Mouse (Mus musculus): ENCODE results near the gene C3. TPM values are rescaled to one million over a fixed set of nuclear protein-coding genes. Genes with fewer than 3 reads are reported as not detected.

Gene C3
- total RNA-seq, 1 experiment = 0.22 TPM

DNA sequence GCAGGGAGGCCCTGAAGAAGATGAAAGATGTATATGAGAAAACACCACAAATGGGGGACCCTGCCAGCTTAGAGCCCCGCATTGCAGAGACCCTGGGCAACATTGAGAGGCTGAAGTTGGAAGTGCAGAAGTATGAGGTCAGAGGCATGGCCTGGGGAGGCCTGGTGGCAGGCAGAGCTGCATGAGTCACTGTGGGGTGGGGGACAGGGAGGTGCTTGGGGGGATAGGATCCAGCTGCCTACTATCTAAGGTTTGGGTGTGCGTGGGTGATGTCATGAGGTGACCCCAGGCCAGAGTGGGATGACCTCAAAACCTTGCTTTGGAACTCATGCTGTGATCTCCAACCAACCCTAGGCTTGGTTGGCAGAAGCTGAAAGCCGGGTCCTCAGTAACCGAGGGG is 33.4 kb upstream of the C3 start:
- no peak for TF ChIP-seq ZNF384 (IDR thresholded peaks at IDR 0.05; ENCODE audit: low read depth, low read length)
- no peak for TF ChIP-seq HCFC1 (IDR thresholded peaks at IDR 0.05; ENCODE audit: borderline replicate concordance, insufficient read depth, low read length)
- no peak for TF ChIP-seq CHD2 (IDR thresholded peaks at IDR 0.05; ENCODE audit: low read depth, low read length)
- no peak for TF ChIP-seq ZC3H11A (IDR thresholded peaks at IDR 0.05; ENCODE audit: borderline replicate concordance, low read depth, low read length)
- no peak overlapping the region for H3K27ac ChIP-seq (ENCODE audit: insufficient read depth, low read depth, low read length, poor library complexity, severe bottlenecking)
- H3K36me3 ChIP-seq (ENCODE audit: control insufficient read depth, insufficient read depth, low read length, poor library complexity, severe bottlenecking) = peaks cover 53% of the 10 kb centered on the region
- H3K9ac ChIP-seq (ENCODE audit: insufficient read depth, low read depth, low read length, poor library complexity, severe bottlenecking) = no peak overlapping the region
- H3K4me1 ChIP-seq (ENCODE audit: control insufficient read depth in 2 of 2, insufficient read depth in 2 of 2, low read length in 2 of 2, poor library complexity in 1 of 2) = peaks cover 0 to 21% of the 10 kb centered on the region in 2 experiments; a peak in 3 of 4 replicates
- DNase-seq (ENCODE audit: low read depth, low spot score) = no peak
- in situ Hi-C loops (cut with MboI; ENCODE audit: low sequenced_read_pairs in 2 of 2, unreplicated experiment in 2 of 2) = no loop called here
- H3K4me3 ChIP-seq (ENCODE audit: insufficient read depth in 1 of 2, low read depth in 1 of 2, low read length in 2 of 2, poor library complexity in 1 of 2, severe bottlenecking in 1 of 2) = no peak overlapping the region
- H3K9me3 ChIP-seq (ENCODE audit: control insufficient read depth, insufficient read depth, low read depth, low read length) = no peaks in the 10 kb centered on the region

- Histone ChIP-seq H3K9me3 (ENCODE audit: control insufficient read depth, insufficient read depth, low read depth, low read length) (no peaks in the 10 kb centered on the region), H3K4me3 (ENCODE audit: insufficient read depth in 1 of 2, low read depth in 1 of 2, low read length in 2 of 2, poor library complexity in 1 of 2, severe bottlenecking in 1 of 2) (no peak overlapping the region), H3K27ac (ENCODE audit: insufficient read depth, low read depth, low read length, poor library complexity, severe bottlenecking) (no peak overlapping the region), H3K4me1 (ENCODE audit: control insufficient read depth in 2 of 2, insufficient read depth in 2 of 2, low read length in 2 of 2, poor library complexity in 1 of 2) (peaks cover 0 to 16% of the 10 kb centered on the region in 2 experiments; a peak in 3 of 4 replicates), H3K9ac (ENCODE audit: insufficient read depth, low read depth, low read length, poor library complexity, severe bottlenecking) (no peak overlapping the region), H3K36me3 (ENCODE audit: control insufficient read depth, insufficient read depth, low read length, poor library complexity, severe bottlenecking) (peaks cover 58% of the 10 kb centered on the region)
- in situ Hi-C loops (cut with MboI; ENCODE audit: low sequenced_read_pairs in 2 of 2, unreplicated experiment in 2 of 2) = no loop called here
- TF ChIP-seq CHD2 (IDR thresholded peaks at IDR 0.05; ENCODE audit: low read depth, low read length) (no peak), MAFK (IDR thresholded peaks at IDR 0.05; ENCODE audit: insufficient read depth, low read depth, low read length) (no peak), HCFC1 (IDR thresholded peaks at IDR 0.05; ENCODE audit: borderline replicate concordance, insufficient read depth, low read length) (no peak), ZNF384 (IDR thresholded peaks at IDR 0.05; ENCODE audit: low read depth, low read length) (no peak), ZC3H11A (IDR thresholded peaks at IDR 0.05; ENCODE audit: borderline replicate concordance, low read depth, low read length) (no peak)
- no peak for DNase-seq (ENCODE audit: low read depth, low spot score)
These were observed 32.4 kb upstream of the C3 start for GRCm38 (mm10) chr17:57260351-57260750.

- in situ Hi-C loops (cut with MboI; ENCODE audit: low sequenced_read_pairs in 2 of 2, unreplicated experiment in 2 of 2) = no loop called here
- no peak overlapping the region for H3K9ac ChIP-seq (ENCODE audit: insufficient read depth, low read depth, low read length, poor library complexity, severe bottlenecking)
- H3K9me3 ChIP-seq (ENCODE audit: control insufficient read depth, insufficient read depth, low read depth, low read length) = no peaks in the 10 kb centered on the region
- peaks cover 0 to 11% of the 10 kb centered on the region in 2 experiments; a peak in 3 of 4 replicates for H3K4me1 ChIP-seq (ENCODE audit: control insufficient read depth in 2 of 2, insufficient read depth in 2 of 2, low read length in 2 of 2, poor library complexity in 1 of 2)
- DNase-seq (ENCODE audit: low read depth, low spot score) = no peak
- peaks cover 64% of the 10 kb centered on the region for H3K36me3 ChIP-seq (ENCODE audit: control insufficient read depth, insufficient read depth, low read length, poor library complexity, severe bottlenecking)
- TF ChIP-seq MAFK (IDR thresholded peaks at IDR 0.05; ENCODE audit: insufficient read depth, low read depth, low read length) (no peak), ZNF384 (IDR thresholded peaks at IDR 0.05; ENCODE audit: low read depth, low read length) (no peak)
- no peak overlapping the region for H3K27ac ChIP-seq (ENCODE audit: insufficient read depth, low read depth, low read length, poor library complexity, severe bottlenecking)
- no peak overlapping the region for H3K4me3 ChIP-seq (ENCODE audit: insufficient read depth in 1 of 2, low read depth in 1 of 2, low read length in 2 of 2, poor library complexity in 1 of 2, severe bottlenecking in 1 of 2)
These were observed 31.8 kb upstream of the C3 start for GRCm38 (mm10) chr17:57259742-57260141.

DNA sequence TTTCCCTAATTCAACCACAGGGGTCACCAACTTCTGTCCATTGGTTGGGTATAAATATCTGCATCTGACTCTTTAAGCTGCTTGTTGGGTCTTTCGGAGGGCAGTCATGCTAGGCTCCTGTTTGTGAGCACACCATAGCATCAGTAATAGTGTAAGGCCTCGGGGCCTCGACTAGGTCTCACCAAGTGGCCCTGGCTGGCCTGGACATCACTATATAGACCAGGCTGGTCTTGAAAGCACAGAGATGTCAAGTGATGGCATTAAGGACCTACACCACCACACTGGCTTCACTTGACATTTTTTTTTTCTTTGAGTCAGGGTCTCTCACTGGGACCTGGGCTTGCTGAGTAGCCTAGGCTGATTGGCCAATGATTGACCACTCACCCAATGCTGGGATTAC is 30.3 kb upstream of the C3 start:
- DNase-seq (ENCODE audit: low read depth, low spot score) = no peak
- Histone ChIP-seq H3K36me3 (ENCODE audit: control insufficient read depth, insufficient read depth, low read length, poor library complexity, severe bottlenecking) (peaks cover 71% of the 10 kb centered on the region), H3K27ac (ENCODE audit: insufficient read depth, low read depth, low read length, poor library complexity, severe bottlenecking) (no peak overlapping the region), H3K4me3 (ENCODE audit: insufficient read depth in 1 of 2, low read depth in 1 of 2, low read length in 2 of 2, poor library complexity in 1 of 2, severe bottlenecking in 1 of 2) (no peak overlapping the region), H3K9ac (ENCODE audit: insufficient read depth, low read depth, low read length, poor library complexity, severe bottlenecking) (no peak overlapping the region), H3K9me3 (ENCODE audit: control insufficient read depth, insufficient read depth, low read depth, low read length) (no peaks in the 10 kb centered on the region), H3K4me1 (ENCODE audit: control insufficient read depth in 2 of 2, insufficient read depth in 2 of 2, low read length in 2 of 2, poor library complexity in 1 of 2) (peaks cover 0 to 3% of the 10 kb centered on the region in 2 experiments; a peak in 1 of 4 replicates)
- TF ChIP-seq ZNF384 (IDR thresholded peaks at IDR 0.05; ENCODE audit: low read depth, low read length) (no peak), ZC3H11A (IDR thresholded peaks at IDR 0.05; ENCODE audit: borderline replicate concordance, low read depth, low read length) (no peak), MAFK (IDR thresholded peaks at IDR 0.05; ENCODE audit: insufficient read depth, low read depth, low read length) (no peak), HCFC1 (IDR thresholded peaks at IDR 0.05; ENCODE audit: borderline replicate concordance, insufficient read depth, low read length) (no peak), CHD2 (IDR thresholded peaks at IDR 0.05; ENCODE audit: low read depth, low read length) (no peak)
- in situ Hi-C loops (cut with MboI; ENCODE audit: low sequenced_read_pairs in 2 of 2, unreplicated experiment in 2 of 2) = no loop called here

DNA sequence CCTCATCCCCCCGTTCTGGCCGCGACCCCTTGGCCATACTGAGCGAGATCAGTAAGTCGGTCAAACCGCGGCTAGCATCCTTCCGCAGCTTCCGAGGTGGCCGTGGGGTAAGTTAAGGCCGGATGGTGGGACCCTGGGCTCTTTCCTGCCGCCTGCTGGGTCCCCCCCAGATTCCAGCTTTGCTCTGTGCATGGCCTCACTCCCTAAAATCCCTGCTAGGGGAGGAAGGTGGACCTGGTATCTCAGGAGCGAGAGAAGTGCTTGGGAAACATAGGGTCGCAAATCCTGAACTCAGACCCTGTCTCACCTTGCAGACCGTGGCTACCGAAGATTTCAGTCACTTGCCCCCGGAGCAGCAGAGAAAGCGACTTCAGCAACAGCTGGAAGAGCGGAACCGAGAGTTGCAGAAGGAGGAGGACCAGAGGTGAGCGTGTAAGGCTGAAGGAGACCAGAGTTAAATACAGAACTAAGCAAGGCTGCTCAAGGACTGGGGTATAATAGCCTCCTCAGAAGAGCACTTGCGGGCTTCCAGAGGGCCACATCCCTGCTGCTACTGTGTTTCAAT is 29.1 kb upstream of the C3 start:
- H3K4me1 ChIP-seq (ENCODE audit: control insufficient read depth in 2 of 2, insufficient read depth in 2 of 2, low read length in 2 of 2, poor library complexity in 1 of 2) = peaks cover 0 to 3% of the 10 kb centered on the region in 2 experiments; a peak in 1 of 4 replicates
- no peak for TF ChIP-seq ZNF384 (IDR thresholded peaks at IDR 0.05; ENCODE audit: low read depth, low read length)
- TF ChIP-seq MAFK (IDR thresholded peaks at IDR 0.05; ENCODE audit: insufficient read depth, low read depth, low read length) = no peak
- no peak for TF ChIP-seq HCFC1 (IDR thresholded peaks at IDR 0.05; ENCODE audit: borderline replicate concordance, insufficient read depth, low read length)
- TF ChIP-seq ZC3H11A (IDR thresholded peaks at IDR 0.05; ENCODE audit: borderline replicate concordance, low read depth, low read length) = no peak
- TF ChIP-seq CHD2 (IDR thresholded peaks at IDR 0.05; ENCODE audit: low read depth, low read length) = no peak
- in situ Hi-C loops (cut with MboI; ENCODE audit: low sequenced_read_pairs in 2 of 2, unreplicated experiment in 2 of 2) = no loop called here
- H3K36me3 ChIP-seq (ENCODE audit: control insufficient read depth, insufficient read depth, low read length, poor library complexity, severe bottlenecking) = peaks cover 63% of the 10 kb centered on the region
- H3K27ac ChIP-seq (ENCODE audit: insufficient read depth, low read depth, low read length, poor library complexity, severe bottlenecking) = no peak overlapping the region
- no peaks in the 10 kb centered on the region for H3K9me3 ChIP-seq (ENCODE audit: control insufficient read depth, insufficient read depth, low read depth, low read length)
- no peak for DNase-seq (ENCODE audit: low read depth, low spot score)
- H3K9ac ChIP-seq (ENCODE audit: insufficient read depth, low read depth, low read length, poor library complexity, severe bottlenecking) = no peak overlapping the region
- no peak overlapping the region for H3K4me3 ChIP-seq (ENCODE audit: insufficient read depth in 1 of 2, low read depth in 1 of 2, low read length in 2 of 2, poor library complexity in 1 of 2, severe bottlenecking in 1 of 2)
